Mouse (Mus musculus): Measurements from ENCODE around the gene Zbtb16. TPM values are rescaled to one million over a fixed set of nuclear protein-coding genes. Genes with fewer than 3 reads are reported as not detected.

Zbtb16 gene
- polyA plus RNA-seq (2014; fragmentation: Nextera tagmentation; extraction: Ambion mirVana), result 0.57 and 0.75 TPM in 2 replicates

DNA sequence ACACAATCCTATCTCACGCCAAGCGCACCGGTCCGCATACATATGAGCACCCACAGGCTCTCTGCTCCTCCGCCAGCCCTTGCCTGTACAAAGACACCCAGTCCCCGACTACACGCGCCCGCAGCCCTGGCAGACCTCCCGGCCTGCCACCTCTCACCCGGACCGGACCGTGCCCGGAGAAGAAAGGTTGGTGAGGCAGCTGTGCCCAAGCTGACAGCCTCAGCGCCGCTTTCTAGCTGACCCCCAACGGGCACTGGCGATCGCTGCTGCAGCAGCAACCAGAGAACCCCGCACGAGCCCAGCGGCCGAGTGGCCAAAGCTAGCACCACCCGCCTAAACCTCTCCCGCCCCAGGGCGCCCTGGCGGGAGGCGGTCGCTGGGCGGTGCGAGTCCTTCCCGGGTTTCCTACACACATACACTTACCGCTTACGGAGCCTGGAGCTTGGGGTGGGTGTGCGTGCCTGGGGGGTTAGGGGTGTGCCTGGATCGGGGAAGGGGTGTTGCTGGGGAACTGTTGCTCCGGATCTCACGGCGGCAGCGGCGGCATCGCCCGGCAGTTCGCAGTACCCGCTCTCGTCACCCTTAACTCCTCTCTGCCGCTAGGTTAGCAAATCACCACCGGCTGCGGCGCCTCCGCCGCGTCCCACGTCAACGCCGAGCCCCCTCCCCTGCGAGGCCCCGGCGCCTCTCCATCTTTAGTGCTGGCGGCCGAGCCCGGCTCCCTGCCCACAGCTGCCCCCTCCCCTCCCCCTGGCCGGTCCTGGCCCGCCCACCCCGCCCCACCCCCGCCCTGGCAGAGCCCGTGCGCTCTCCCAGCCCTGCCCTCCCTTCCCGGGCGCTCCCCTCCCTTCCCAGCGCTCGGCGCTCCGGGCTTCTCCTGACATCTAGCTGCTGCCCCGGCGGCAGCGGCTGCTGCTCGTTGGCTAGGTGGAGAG is at the start of gene Zbtb16:
Gene Zbtb16, minus strand, starts transcription at position 592 of the 935 bp plus-strand sequence.
- Histone ChIP-seq H3K9me3 (replicated peaks; ENCODE audit: control insufficient read depth, low read length) (no peaks in the 10 kb centered on the region), H3K36me3 (ENCODE audit: control insufficient read depth, insufficient read depth, low read length) (no peaks in the 10 kb centered on the region), H3K4me3 (ENCODE audit: low read depth, low read length) (peak within 1 kb of the TSS; percentile 51), H3K27ac (ENCODE audit: low read depth, low read length) (0 out of 2 replicates have a peak within 1 kb of the TSS, but pooled peaks have one; percentile 2), H3K4me2 (peak within 1 kb of the TSS; percentile 100), H3K27me3 (ENCODE audit: control insufficient read depth, insufficient read depth, low read length) (peaks cover 71% of the 10 kb centered on the region), H3K4me1 (ENCODE audit: control insufficient read depth, insufficient read depth, low read length) (peaks cover 17% of the 10 kb centered on the region; the same call in 1 of the 2 replicates), H3K9ac (ENCODE audit: low read depth, low read length) (peak within 1 kb of the TSS; percentile 50)
- peak; percentile 66 for ATAC-seq (replicated peaks; ENCODE audit: insufficient number of reproducible peaks, low FRiP score, low TSS enrichment)
- under 1% methylated on average over 61 of the region's 78 CpGs for WGBS (ENCODE audit: insufficient replicate concordance)

DNA sequence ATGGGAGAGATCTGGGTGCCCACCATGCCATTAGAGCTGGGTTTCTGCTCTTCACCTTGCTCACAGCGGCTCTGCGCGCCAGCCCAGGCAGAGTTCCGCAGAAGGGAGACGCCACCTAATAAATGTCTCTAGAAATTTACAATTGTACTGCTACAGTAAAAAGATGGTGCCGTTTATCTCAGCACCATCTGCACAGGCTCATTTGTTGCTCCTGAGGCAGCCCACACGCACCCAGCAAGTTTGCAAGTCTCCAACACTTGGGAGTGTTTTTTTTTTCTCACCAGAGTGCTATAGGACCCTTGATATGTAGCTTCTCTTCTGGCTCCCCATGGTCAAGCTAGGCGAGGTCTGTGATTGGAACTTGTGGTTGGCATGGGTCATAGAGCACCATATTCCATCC is 36.9 kb upstream of the Zbtb16 start:
- Histone ChIP-seq H3K4me1 (ENCODE audit: control insufficient read depth, insufficient read depth, low read length) (no peaks in the 10 kb centered on the region), H3K4me3 (ENCODE audit: low read depth, low read length) (no peak overlapping the region), H3K9ac (ENCODE audit: low read depth, low read length) (no peak overlapping the region), H3K9me3 (replicated peaks; ENCODE audit: control insufficient read depth, low read length) (no peaks in the 10 kb centered on the region), H3K36me3 (ENCODE audit: control insufficient read depth, insufficient read depth, low read length) (no peaks in the 10 kb centered on the region), H3K27ac (ENCODE audit: low read depth, low read length) (no peak overlapping the region), H3K4me2 (no peak overlapping the region), H3K27me3 (ENCODE audit: control insufficient read depth, insufficient read depth, low read length) (no peaks in the 10 kb centered on the region; the same call in 1 of the 2 replicates)
- 75% methylated on average over 8 of the region's 8 CpGs for WGBS (ENCODE audit: insufficient replicate concordance)
- ATAC-seq (replicated peaks; ENCODE audit: insufficient number of reproducible peaks, low FRiP score, low TSS enrichment), result no peak

DNA sequence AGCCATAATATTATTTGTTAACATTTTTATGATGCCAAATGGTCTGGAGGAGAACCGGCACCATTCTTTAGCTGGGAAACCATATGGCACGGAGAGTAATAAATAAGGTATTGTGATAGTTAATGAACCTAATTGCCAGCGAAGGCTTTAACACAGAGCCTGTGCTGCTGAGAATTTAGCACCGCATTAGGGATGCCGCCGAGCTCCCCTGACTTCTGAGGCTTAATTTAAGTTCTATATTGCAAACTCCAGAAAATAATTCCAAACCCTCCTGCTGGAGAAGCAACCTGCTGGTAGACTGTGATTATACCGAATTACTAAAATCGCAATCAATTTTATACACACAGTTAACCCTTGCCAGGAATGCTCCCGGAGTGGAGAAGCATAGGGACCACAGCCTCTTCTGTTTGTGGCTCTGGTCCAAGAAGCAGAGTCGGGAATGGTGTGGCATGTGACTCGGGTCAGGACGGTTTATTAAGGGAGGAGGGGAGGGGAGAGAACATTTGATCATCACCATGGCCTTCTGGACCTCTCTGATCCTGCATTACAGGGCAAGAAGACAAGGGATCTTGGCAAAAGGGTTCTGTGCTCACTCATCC is 30.6 kb upstream of the Zbtb16 start:
- 77% methylated on average over 12 of the region's 12 CpGs for WGBS (ENCODE audit: insufficient replicate concordance)
- H3K9ac ChIP-seq (ENCODE audit: low read depth, low read length), result no peak overlapping the region
- no peak overlapping the region for H3K4me2 ChIP-seq
- H3K9me3 ChIP-seq (replicated peaks; ENCODE audit: control insufficient read depth, low read length), result no peaks in the 10 kb centered on the region
- no peaks in the 10 kb centered on the region for H3K36me3 ChIP-seq (ENCODE audit: control insufficient read depth, insufficient read depth, low read length)
- H3K27ac ChIP-seq (ENCODE audit: low read depth, low read length), result no peak overlapping the region
- no peak overlapping the region for H3K4me3 ChIP-seq (ENCODE audit: low read depth, low read length)
- ATAC-seq (replicated peaks; ENCODE audit: insufficient number of reproducible peaks, low FRiP score, low TSS enrichment), result no peak
- H3K27me3 ChIP-seq (ENCODE audit: control insufficient read depth, insufficient read depth, low read length), result no peaks in the 10 kb centered on the region; the same call in 1 of the 2 replicates
- no peaks in the 10 kb centered on the region for H3K4me1 ChIP-seq (ENCODE audit: control insufficient read depth, insufficient read depth, low read length)

GRCm38 (mm10) chr9:48865235-48865634 is 29.2 kb upstream of the Zbtb16 start:
- no peaks in the 10 kb centered on the region for H3K36me3 ChIP-seq (ENCODE audit: control insufficient read depth, insufficient read depth, low read length)
- H3K9ac ChIP-seq (ENCODE audit: low read depth, low read length), result no peak overlapping the region
- 64% methylated on average over 9 of the region's 9 CpGs for WGBS (ENCODE audit: insufficient replicate concordance)
- no peak overlapping the region for H3K4me2 ChIP-seq
- H3K27ac ChIP-seq (ENCODE audit: low read depth, low read length), result no peak overlapping the region
- peaks cover 2% of the 10 kb centered on the region; the same call in 1 of the 2 replicates for H3K27me3 ChIP-seq (ENCODE audit: control insufficient read depth, insufficient read depth, low read length)
- no peak overlapping the region for H3K4me3 ChIP-seq (ENCODE audit: low read depth, low read length)
- H3K9me3 ChIP-seq (replicated peaks; ENCODE audit: control insufficient read depth, low read length), result no peaks in the 10 kb centered on the region
- no peak for ATAC-seq (replicated peaks; ENCODE audit: insufficient number of reproducible peaks, low FRiP score, low TSS enrichment)
- 0 out of 2 replicates have a peak, but pooled peaks cover 3% of the 10 kb centered on the region for H3K4me1 ChIP-seq (ENCODE audit: control insufficient read depth, insufficient read depth, low read length)

- Histone ChIP-seq H3K27ac (ENCODE audit: low read depth, low read length) (no peak overlapping the region), H3K4me3 (ENCODE audit: low read depth, low read length) (no peak overlapping the region), H3K9me3 (replicated peaks; ENCODE audit: control insufficient read depth, low read length) (no peaks in the 10 kb centered on the region), H3K36me3 (ENCODE audit: control insufficient read depth, insufficient read depth, low read length) (no peaks in the 10 kb centered on the region), H3K4me2 (no peak overlapping the region), H3K4me1 (ENCODE audit: control insufficient read depth, insufficient read depth, low read length) (0 out of 2 replicates have a peak, but pooled peaks cover 5% of the 10 kb centered on the region), H3K27me3 (ENCODE audit: control insufficient read depth, insufficient read depth, low read length) (peaks cover 2% of the 10 kb centered on the region; the same call in 1 of the 2 replicates), H3K9ac (ENCODE audit: low read depth, low read length) (no peak overlapping the region)
- no peak for ATAC-seq (replicated peaks; ENCODE audit: insufficient number of reproducible peaks, low FRiP score, low TSS enrichment)
- WGBS (ENCODE audit: insufficient replicate concordance), result 88% methylated on average over 10 of the region's 10 CpGs
Measured at GRCm38 (mm10) chr9:48861481-48861880, 25.5 kb upstream of the Zbtb16 start.

- no peak overlapping the region for H3K4me2 ChIP-seq
- no peak overlapping the region for H3K4me3 ChIP-seq (ENCODE audit: low read depth, low read length)
- H3K9me3 ChIP-seq (replicated peaks; ENCODE audit: control insufficient read depth, low read length), result no peaks in the 10 kb centered on the region
- 2% methylated on average over 6 of the region's 6 CpGs for WGBS (ENCODE audit: insufficient replicate concordance)
- H3K27ac ChIP-seq (ENCODE audit: low read depth, low read length), result no peak overlapping the region
- ATAC-seq (replicated peaks; ENCODE audit: insufficient number of reproducible peaks, low FRiP score, low TSS enrichment), result no peak
- H3K9ac ChIP-seq (ENCODE audit: low read depth, low read length), result no peak overlapping the region
- peaks cover 2% of the 10 kb centered on the region; the same call in 1 of the 2 replicates for H3K27me3 ChIP-seq (ENCODE audit: control insufficient read depth, insufficient read depth, low read length)
- no peaks in the 10 kb centered on the region for H3K36me3 ChIP-seq (ENCODE audit: control insufficient read depth, insufficient read depth, low read length)
- H3K4me1 ChIP-seq (ENCODE audit: control insufficient read depth, insufficient read depth, low read length), result 0 out of 2 replicates have a peak, but pooled peaks cover 5% of the 10 kb centered on the region
Measured at GRCm38 (mm10) chr9:48860526-48860845, 24.5 kb upstream of the Zbtb16 start.

DNA sequence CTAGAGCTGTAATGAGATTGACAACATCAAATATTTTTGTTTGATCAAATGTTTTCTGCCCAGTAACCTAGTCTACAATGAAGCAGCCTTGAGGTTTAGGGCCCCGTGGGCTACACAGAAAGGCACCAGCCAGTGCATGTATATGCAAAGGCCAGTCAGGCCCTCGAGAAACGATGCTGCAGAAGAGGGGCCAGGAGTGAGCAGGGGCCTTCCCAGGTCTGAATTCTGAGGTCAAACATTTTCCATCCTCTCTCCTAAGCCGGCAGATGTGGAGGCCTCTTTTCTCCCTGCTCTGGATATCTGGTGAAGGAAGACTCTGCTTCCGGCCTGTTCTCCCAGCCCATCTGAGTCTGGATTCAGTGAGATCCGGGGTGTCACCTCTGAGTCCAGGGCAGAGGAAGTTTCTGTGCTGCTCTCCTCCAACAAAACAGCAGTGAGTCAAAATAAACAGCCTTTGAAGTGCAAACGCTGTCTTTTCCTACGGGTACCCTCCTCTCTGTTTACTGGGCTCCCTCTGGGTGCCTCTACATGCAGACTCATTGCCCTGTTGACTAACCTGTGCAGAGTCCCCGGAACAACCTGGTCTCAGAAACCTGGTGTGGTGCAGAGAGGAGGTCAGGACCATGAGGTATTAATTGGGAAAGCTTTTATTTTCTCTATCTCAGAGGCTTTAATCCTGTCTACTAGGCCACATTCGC is 24.0 kb upstream of the Zbtb16 start:
- no peaks in the 10 kb centered on the region for H3K9me3 ChIP-seq (replicated peaks; ENCODE audit: control insufficient read depth, low read length)
- H3K4me1 ChIP-seq (ENCODE audit: control insufficient read depth, insufficient read depth, low read length), result 0 out of 2 replicates have a peak, but pooled peaks cover 5% of the 10 kb centered on the region
- WGBS (ENCODE audit: insufficient replicate concordance), result 40% methylated on average over 10 of the region's 10 CpGs
- no peak for ATAC-seq (replicated peaks; ENCODE audit: insufficient number of reproducible peaks, low FRiP score, low TSS enrichment)
- no peak overlapping the region for H3K27ac ChIP-seq (ENCODE audit: low read depth, low read length)
- no peaks in the 10 kb centered on the region for H3K36me3 ChIP-seq (ENCODE audit: control insufficient read depth, insufficient read depth, low read length)
- H3K9ac ChIP-seq (ENCODE audit: low read depth, low read length), result no peak overlapping the region
- no peak overlapping the region for H3K4me2 ChIP-seq
- no peak overlapping the region for H3K4me3 ChIP-seq (ENCODE audit: low read depth, low read length)
- H3K27me3 ChIP-seq (ENCODE audit: control insufficient read depth, insufficient read depth, low read length), result peaks cover 2% of the 10 kb centered on the region; the same call in 1 of the 2 replicates

GRCm38 (mm10) chr9:48857944-48858343 is 21.9 kb upstream of the Zbtb16 start:
- Histone ChIP-seq H3K9me3 (replicated peaks; ENCODE audit: control insufficient read depth, low read length) (no peaks in the 10 kb centered on the region), H3K4me3 (ENCODE audit: low read depth, low read length) (no peak overlapping the region), H3K4me1 (ENCODE audit: control insufficient read depth, insufficient read depth, low read length) (0 out of 2 replicates have a peak, but pooled peaks cover 5% of the 10 kb centered on the region), H3K36me3 (ENCODE audit: control insufficient read depth, insufficient read depth, low read length) (no peaks in the 10 kb centered on the region), H3K9ac (ENCODE audit: low read depth, low read length) (no peak overlapping the region), H3K4me2 (no peak overlapping the region), H3K27me3 (ENCODE audit: control insufficient read depth, insufficient read depth, low read length) (peaks cover 2% of the 10 kb centered on the region; the same call in 1 of the 2 replicates), H3K27ac (ENCODE audit: low read depth, low read length) (no peak overlapping the region)
- WGBS (ENCODE audit: insufficient replicate concordance), result 76% methylated on average over 7 of the region's 7 CpGs
- ATAC-seq (replicated peaks; ENCODE audit: insufficient number of reproducible peaks, low FRiP score, low TSS enrichment), result no peak

Measured in heart, embryonic 11.5 days (tissue).